Mouse (Mus musculus) CH12.LX (cell line): ENCODE data around the gene 2210017I01Rik. TPM values are rescaled to one million over a fixed set of nuclear protein-coding genes. Genes with fewer than 3 reads are reported as not detected.

Experiments
- DNase-seq: peaks from one replicate; pipeline ENCODE4 v3.0.0-alpha.2; 2013; ENCODE audit errors: extremely low read depth
- H3K27ac ChIP-seq: 2 replicates; pipeline ENCODE4 v1.5.1; 2012; ENCODE audit warnings: low read depth, mild to moderate bottlenecking, control low read depth, moderate library complexity; ENCODE audit not compliant: insufficient read depth
- H3K27me3 ChIP-seq: replicated peaks from 2 replicates; pipeline ENCODE3; 2012; ENCODE audit warnings: inconsistent platforms
- H3K36me3 ChIP-seq, 2 experiments: replicated peaks in 1 of 2; 2 replicates each; pipeline versions ENCODE3 to v1.6.1; 2012; ENCODE audit warnings: inconsistent platforms in 1 of 2, low read length in 1 of 2, mild to moderate bottlenecking in 1 of 2, mixed read lengths in 1 of 2, moderate library complexity in 1 of 2; ENCODE audit not compliant: control insufficient read depth in 1 of 2, insufficient read depth in 1 of 2
- H3K4me1 ChIP-seq, 2 experiments: 2 replicates each; pipeline ENCODE4 v1.6.1; 2012; ENCODE audit warnings: inconsistent platforms in 1 of 2, moderate library complexity in 1 of 2; ENCODE audit not compliant: insufficient read depth in 2 of 2, control insufficient read depth in 1 of 2
- H3K4me2 ChIP-seq: 2 replicates; pipeline ENCODE4 v1.6.1; 2012; ENCODE audit warnings: low read depth, mild to moderate bottlenecking, control low read depth; ENCODE audit not compliant: poor library complexity, insufficient read depth, severe bottlenecking
- H3K4me3 ChIP-seq, 3 experiments: fragments of 150-350 bp in 1 of 3; sonication (generic) in 1 of 3; replicated peaks in 1 of 3; 2 replicates each; pipeline versions ENCODE3 to v1.5.1; 2011 to 2012; ENCODE audit warnings: low read depth in 2 of 3, low read length in 2 of 3, mild to moderate bottlenecking in 2 of 3, moderate library complexity in 2 of 3, control low read depth in 1 of 3, improper control_type of control experiment in 1 of 3, inconsistent platforms in 1 of 3, mixed read lengths in 1 of 3; ENCODE audit not compliant: poor library complexity in 1 of 3
- H3K79me2 ChIP-seq: replicated peaks from 2 replicates; pipeline ENCODE4 v1.6.1; 2012; ENCODE audit warnings: mild to moderate bottlenecking, moderate library complexity; ENCODE audit not compliant: control insufficient read depth, poor library complexity, insufficient read depth, severe bottlenecking; ENCODE audit errors: extremely low read depth
- H3K9ac ChIP-seq: 2 replicates; pipeline ENCODE4 v1.6.1; 2012; ENCODE audit warnings: low read depth, mild to moderate bottlenecking, control low read depth, moderate library complexity; ENCODE audit not compliant: insufficient read depth
- H3K9me3 ChIP-seq: replicated peaks from 2 replicates; pipeline ENCODE3; 2012; ENCODE audit warnings: low read length, inconsistent platforms, mixed read lengths
- CHD1 ChIP-seq: IDR thresholded peaks from 2 replicates; pipeline ENCODE4 v1.6.1; 2012; ENCODE audit warnings: low read depth, low read length, improper control_type of control experiment, inconsistent platforms
- ELF1 ChIP-seq: IDR thresholded peaks from 2 replicates; pipeline ENCODE4 v1.6.1; 2014; ENCODE audit warnings: low read depth, mild to moderate bottlenecking, inconsistent platforms, low read length, improper control_type of control experiment
- EP300 ChIP-seq: IDR thresholded peaks from 2 replicates; pipeline ENCODE4 v1.6.1; 2011; ENCODE audit warnings: low read length, improper control_type of control experiment
- IRF4 ChIP-seq: IDR thresholded peaks from 2 replicates; pipeline ENCODE4 v1.6.1; 2014; ENCODE audit warnings: low read depth, mild to moderate bottlenecking, inconsistent platforms, low read length, improper control_type of control experiment
- JUND ChIP-seq: conservative IDR thresholded peaks from 2 replicates; pipeline ENCODE4 v1.6.1; 2011; ENCODE audit warnings: low read depth, low read length, improper control_type of control experiment
- KAT2A ChIP-seq: IDR thresholded peaks from 2 replicates; pipeline ENCODE4 v1.6.1; 2012; ENCODE audit warnings: low read length, improper control_type of control experiment, inconsistent platforms; ENCODE audit not compliant: insufficient replicate concordance
- MXI1 ChIP-seq: IDR thresholded peaks from 2 replicates; pipeline ENCODE4 v1.6.1; 2011; ENCODE audit warnings: mild to moderate bottlenecking, low read depth, low read length, improper control_type of control experiment
- MYC ChIP-seq: IDR thresholded peaks from 2 replicates; pipeline ENCODE4 v1.6.1; 2011; ENCODE audit warnings: low read depth, mild to moderate bottlenecking, improper control_type of control experiment, low read length
- NRF1 ChIP-seq: IDR thresholded peaks from 2 replicates; pipeline ENCODE4 v1.6.1; 2014; ENCODE audit warnings: low read depth, mild to moderate bottlenecking, inconsistent platforms, low read length, improper control_type of control experiment, moderate library complexity
- POLR2A ChIP-seq: IDR thresholded peaks from 2 replicates; pipeline ENCODE4 v1.6.1; 2011; ENCODE audit warnings: low read depth, mild to moderate bottlenecking, improper control_type of control experiment, low read length
- USF1 ChIP-seq: IDR thresholded peaks from 2 replicates; pipeline ENCODE4 v1.6.1; 2014; ENCODE audit warnings: low read depth, mild to moderate bottlenecking, inconsistent platforms, low read length, improper control_type of control experiment
- ZC3H11A ChIP-seq: IDR thresholded peaks from 2 replicates; pipeline ENCODE4 v1.6.1; 2012; ENCODE audit warnings: low read depth, mild to moderate bottlenecking, inconsistent platforms, low read length, improper control_type of control experiment
- dilution Hi-C: fragments of 300-500 bp; cut with MboI; formaldehyde crosslinking; loops from 2 replicates; pipeline ENCODE4 v1.14.3; 2020; ENCODE audit warnings: low sequenced_read_pairs; ENCODE audit not compliant: extremely low pct_unique_long_range_greater_than_20kb, extremely low pct_ligation_motif_present
- in situ Hi-C: fragments of 300-500 bp; cut with MboI; formaldehyde crosslinking; loops from 3 replicates; pipeline ENCODE4 v1.14.3; 2019; ENCODE audit warnings: low sequenced_read_pairs, low pct_ligation_motif_present, low pct_unique_long_range_greater_than_20kb, mixed read lengths
- polyA plus RNA-seq: library from polyadenylated mRNA; unstranded; fragments of >175 nt; gene quantifications from 2 replicates; pipeline ENCODE4 v1.2.1, GENCODE M21; 2012; ENCODE audit warnings: low read depth; ENCODE audit not compliant: insufficient read length
- total RNA-seq, 2 experiments: library from RNA; depleted of rRNA; stranded (reverse); fragments of 300-350 nt in 1 of 2; fragments of >200 nt in 1 of 2; gene quantifications; 2 replicates each; pipeline ENCODE4 v1.2.3; 2012 to 2014

The 2210017I01Rik gene
- total and polyA plus RNA-seq, 3 experiments = not detected

- no peak within 1 kb of the TSS for H3K27ac ChIP-seq
- H3K9ac ChIP-seq = no peak within 1 kb of the TSS
- H3K4me1 ChIP-seq = peaks cover 0 to 4% of the 10 kb centered on the region in 2 experiments; a peak in 1 of 4 replicates
- H3K79me2 ChIP-seq = no peaks in the 10 kb centered on the region
- no peak within 1 kb of the TSS for H3K4me2 ChIP-seq
- in situ Hi-C loops = no loop called here
- no peaks in the 10 kb centered on the region for H3K36me3 ChIP-seq
- TF ChIP-seq CHD1 = no peak
- TF ChIP-seq, all 38 proteins: peak for 0
- H3K9me3 ChIP-seq = no peaks in the 10 kb centered on the region
- no peak for DNase-seq
- dilution Hi-C loops = no loop called here
- H3K4me3 ChIP-seq = no peak within 1 kb of the TSS
- no peaks in the 10 kb centered on the region for H3K27me3 ChIP-seq
These were observed 18.4 kb downstream of the 2210017I01Rik start, which contains the start of gene Smcp for GRCm38 (mm10) chr3:92588858-92589257. Gene Smcp, minus strand, starts transcription at chr3:92588997.

DNA sequence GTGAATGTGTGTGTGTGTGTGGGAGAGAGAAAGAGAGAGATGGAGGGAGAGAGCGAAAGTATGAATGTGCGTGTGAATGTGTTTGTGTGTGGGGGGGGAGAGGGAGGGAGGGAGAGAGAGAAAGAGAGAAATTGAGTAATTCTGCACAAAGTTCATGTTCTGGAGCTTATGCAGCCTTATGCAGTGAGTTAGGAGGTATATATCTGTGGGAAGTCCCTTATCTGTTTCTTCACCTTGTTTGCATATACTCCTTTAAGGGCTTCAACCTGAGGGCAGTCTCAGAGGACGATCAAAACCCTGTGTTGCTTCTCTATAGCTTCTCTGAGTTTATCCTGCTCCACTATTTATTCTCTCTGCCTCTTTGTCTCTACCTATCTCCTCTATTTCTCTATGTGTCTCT lies 20.1 kb downstream of the 2210017I01Rik start:
- no peaks in the 10 kb centered on the region for H3K9me3 ChIP-seq
- no peak overlapping the region for H3K4me3 ChIP-seq
- no peak for TF ChIP-seq JUND
- no peak for TF ChIP-seq MYC
- no peak for TF ChIP-seq EP300
- no peak for TF ChIP-seq ELF1
- TF ChIP-seq MXI1 = no peak
- no peak for TF ChIP-seq IRF4
- TF ChIP-seq POLR2A = no peak
- no peak for TF ChIP-seq USF1
- TF ChIP-seq, all 38 proteins: peak for 0
- Histone ChIP-seq H3K36me3 (no peaks in the 10 kb centered on the region), H3K9ac (no peak overlapping the region), H3K27ac (no peak overlapping the region), H3K79me2 (no peaks in the 10 kb centered on the region), H3K4me1 (peaks cover 0 to 4% of the 10 kb centered on the region in 2 experiments; a peak in 1 of 4 replicates), H3K27me3 (no peaks in the 10 kb centered on the region), H3K4me2 (no peak overlapping the region)
- DNase-seq = no peak
- in situ Hi-C loops (no loop called here), dilution Hi-C loops (no loop called here)

- no peak overlapping the region for H3K9ac ChIP-seq
- no peak overlapping the region for H3K27ac ChIP-seq
- H3K4me1 ChIP-seq = peaks cover 0 to 4% of the 10 kb centered on the region in 2 experiments; a peak in 1 of 4 replicates
- in situ Hi-C loops = no loop called here
- H3K4me2 ChIP-seq = no peak overlapping the region
- H3K4me3 ChIP-seq = no peak overlapping the region
- H3K36me3 ChIP-seq = no peaks in the 10 kb centered on the region
- DNase-seq = no peak
- dilution Hi-C loops = no loop called here
- H3K79me2 ChIP-seq = no peaks in the 10 kb centered on the region
- TF ChIP-seq ZC3H11A = no peak
- no peak for TF ChIP-seq USF1
- TF ChIP-seq KAT2A = no peak
- no peak for TF ChIP-seq NRF1
- TF ChIP-seq, all 38 proteins: peak for 0
- Histone ChIP-seq H3K9me3 (no peaks in the 10 kb centered on the region), H3K27me3 (no peaks in the 10 kb centered on the region)
These were observed 22.2 kb downstream of the 2210017I01Rik start for GRCm38 (mm10) chr3:92585055-92585454.
